Mouse (Mus musculus) stomach, embryonic 14.5 days (tissue): ENCODE data around the gene Ipmk. TPM values are rescaled to one million over a fixed set of nuclear protein-coding genes. Genes with fewer than 3 reads are reported as not detected.

ENCODE experiments used
- ATAC-seq: fragments of 200-750 bp; cut with Nextera tagmentation; 2 replicates; pipeline ENCODE4 v1.8.0; 2017; ENCODE audit warnings: low read depth, moderate TSS enrichment; ENCODE audit not compliant: insufficient number of reproducible peaks, insufficient read depth, low FRiP score
- H3K27ac ChIP-seq: fragments of 300-500 bp; sonication (generic); 2 replicates; pipeline ENCODE4 v1.5.1; 2014; ENCODE audit warnings: mild to moderate bottlenecking, low read length, moderate library complexity, mixed read lengths
- H3K27me3 ChIP-seq: fragments of 300-500 bp; sonication (generic); 2 replicates; pipeline ENCODE4 v1.6.1; 2014; ENCODE audit warnings: low read length, control low read depth, mixed read lengths; ENCODE audit not compliant: control insufficient read depth, insufficient read depth
- H3K36me3 ChIP-seq: fragments of 300-500 bp; sonication (generic); 2 replicates; pipeline ENCODE4 v1.6.1; 2014; ENCODE audit warnings: mild to moderate bottlenecking, control low read depth, low read length, moderate library complexity, mixed read lengths; ENCODE audit not compliant: control insufficient read depth, insufficient read depth
- H3K4me1 ChIP-seq: fragments of 300-500 bp; sonication (generic); 2 replicates; pipeline ENCODE4 v1.6.1; 2014; ENCODE audit warnings: low read length, control low read depth, mixed read lengths; ENCODE audit not compliant: control insufficient read depth, insufficient read depth
- H3K4me2 ChIP-seq: fragments of 300-500 bp; sonication (generic); replicated peaks from 2 replicates; pipeline ENCODE4 v1.6.1; 2014; ENCODE audit warnings: low read depth, low read length, control low read depth
- H3K4me3 ChIP-seq: fragments of 300-500 bp; sonication (generic); 2 replicates; pipeline ENCODE4 v1.5.1; 2014; ENCODE audit warnings: low read depth, low read length, control low read depth
- H3K9ac ChIP-seq: fragments of 300-500 bp; sonication (generic); replicated peaks from 2 replicates; pipeline ENCODE4 v1.6.1; 2014; ENCODE audit warnings: low read depth, mild to moderate bottlenecking, control low read depth, low read length, moderate library complexity, mixed read lengths
- H3K9me3 ChIP-seq: fragments of 300-500 bp; sonication (generic); 2 replicates; pipeline ENCODE4 v1.6.1; 2016; ENCODE audit warnings: low read depth, low read length, control low read depth; ENCODE audit not compliant: control insufficient read depth
- WGBS: fragments of 180-500 bp; shearing (Covaris S2); extraction: QIAGEN DNeasy Blood & Tissue Kit; methylation state at CpG from one replicate; pipeline ENCODE4 v1.1.7; 2014; 5-methylcytosine and 5-hydroxymethylcytosine counted together
- polyA plus RNA-seq: library from polyadenylated mRNA; unstranded; fragments of >200 nt; fragmentation: Nextera tagmentation; extraction: Ambion mirVana; gene quantifications from 2 replicates; pipeline ENCODE4 v1.2.1, GENCODE M21; 2014

Ipmk gene
- polyA plus RNA-seq, 1 experiment from 2014 or later: 11.2 TPM

DNA sequence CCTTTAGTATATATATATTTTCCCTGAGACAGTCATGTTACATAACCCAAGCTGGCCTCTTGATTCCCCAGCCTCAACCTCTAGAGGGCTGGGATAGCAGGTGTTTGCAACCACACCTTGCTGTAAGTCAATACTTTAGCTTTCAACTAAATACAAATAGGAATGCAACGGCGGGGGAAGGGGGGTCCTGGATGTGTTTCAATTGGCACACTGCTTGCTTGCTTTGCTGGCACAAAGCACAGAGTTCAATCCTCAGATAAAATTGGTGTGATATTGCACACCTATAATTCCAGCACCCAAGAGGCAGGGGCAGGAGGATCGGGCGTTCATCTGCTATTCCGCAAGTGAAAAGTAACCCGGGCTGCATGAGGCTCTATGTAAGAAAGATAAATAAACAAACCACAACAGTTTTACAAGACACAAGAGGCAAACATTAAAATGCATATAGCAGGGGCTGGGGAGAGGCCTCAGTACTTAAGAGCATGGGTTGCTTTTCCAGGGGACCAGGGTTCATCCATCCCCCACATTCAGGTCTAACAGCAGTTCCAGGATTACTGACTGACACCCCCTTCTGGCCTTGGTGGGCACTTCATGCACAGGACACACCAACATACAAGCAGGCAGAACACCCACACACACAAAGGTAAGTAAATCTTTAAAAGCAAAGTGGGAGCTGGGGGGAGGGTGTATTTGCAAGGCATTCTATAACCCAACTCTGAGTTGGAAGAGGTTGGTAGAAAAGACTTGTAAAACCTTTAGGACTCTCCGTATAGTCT, 5.3 kb upstream of the Ipmk start:
- Histone ChIP-seq H3K27ac (no peak overlapping the region), H3K4me1 (peaks cover 3% of the 10 kb centered on the region; the same call in 1 of the 2 replicates), H3K9ac (no peak overlapping the region), H3K27me3 (no peaks in the 10 kb centered on the region), H3K4me2 (no peak overlapping the region), H3K36me3 (no peaks in the 10 kb centered on the region), H3K4me3 (no peak overlapping the region), H3K9me3 (no peaks in the 10 kb centered on the region)
- ATAC-seq: no peak
- 75% methylated on average over 7 of the region's 7 CpGs for whole genome bisulfite sequencing

DNA sequence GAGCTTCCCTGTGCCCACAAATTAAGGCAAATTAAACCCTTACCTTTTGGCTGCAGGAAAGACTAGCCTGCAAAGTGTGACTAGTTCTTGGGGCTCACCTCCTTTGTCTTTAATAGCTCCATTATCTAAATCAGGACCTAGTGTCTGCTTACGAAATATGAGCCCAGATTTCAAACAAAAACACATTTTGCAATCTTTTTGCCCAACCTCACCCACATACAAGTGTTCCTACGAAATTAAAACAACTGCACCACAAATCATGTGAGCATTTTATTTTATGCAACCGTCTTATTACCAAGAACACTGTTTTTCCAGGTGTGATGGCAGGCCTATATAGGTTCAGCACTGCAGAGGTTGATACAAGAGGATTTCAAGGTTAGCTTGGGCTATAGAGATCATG, 4.4 kb upstream of the Ipmk start:
- Histone ChIP-seq H3K4me1 (peaks cover 3% of the 10 kb centered on the region; the same call in 1 of the 2 replicates), H3K36me3 (no peaks in the 10 kb centered on the region), H3K9ac (no peak overlapping the region), H3K27ac (no peak overlapping the region), H3K9me3 (no peaks in the 10 kb centered on the region), H3K4me2 (no peak overlapping the region), H3K4me3 (no peak overlapping the region), H3K27me3 (no peaks in the 10 kb centered on the region)
- no peak for ATAC-seq
- 81% methylated on average over 3 of the region's 3 CpGs for WGBS

- no peak for ATAC-seq
- peak overlapping the region; percentile 81 for H3K4me2 ChIP-seq
- H3K4me1 ChIP-seq: peaks cover 4% of the 10 kb centered on the region; the same call in 1 of the 2 replicates
- H3K27ac ChIP-seq: no peak overlapping the region
- H3K9me3 ChIP-seq: no peaks in the 10 kb centered on the region
- peak overlapping the region; percentile 60 for H3K9ac ChIP-seq
- 27% methylated on average over 14 of the region's 14 CpGs for WGBS
- no peaks in the 10 kb centered on the region for H3K36me3 ChIP-seq
- H3K4me3 ChIP-seq: peak overlapping the region; percentile 65
- H3K27me3 ChIP-seq: no peaks in the 10 kb centered on the region
Observed at GRCm38 (mm10) chr10:71343567-71344265, 3.8 kb upstream of the Ipmk start.

GRCm38 (mm10) chr10:71344579-71345143, 2.9 kb upstream of the Ipmk start, which contains the start of gene Cisd1:
Cisd1 (minus strand) TSS chr10:71344954.
- Histone ChIP-seq H3K9ac (peak within 1 kb of the TSS; percentile 60), H3K36me3 (no peaks in the 10 kb centered on the region), H3K27ac (peak within 1 kb of the TSS; percentile 36; the same call in 1 of the 2 replicates), H3K4me2 (peak within 1 kb of the TSS; percentile 81), H3K27me3 (no peaks in the 10 kb centered on the region), H3K4me3 (peak within 1 kb of the TSS; percentile 65), H3K4me1 (peaks cover 10% of the 10 kb centered on the region; the same call in 1 of the 2 replicates), H3K9me3 (no peaks in the 10 kb centered on the region)
- ATAC-seq: peak; percentile 76
- under 1% methylated on average over 60 of the region's 60 CpGs for WGBS

DNA sequence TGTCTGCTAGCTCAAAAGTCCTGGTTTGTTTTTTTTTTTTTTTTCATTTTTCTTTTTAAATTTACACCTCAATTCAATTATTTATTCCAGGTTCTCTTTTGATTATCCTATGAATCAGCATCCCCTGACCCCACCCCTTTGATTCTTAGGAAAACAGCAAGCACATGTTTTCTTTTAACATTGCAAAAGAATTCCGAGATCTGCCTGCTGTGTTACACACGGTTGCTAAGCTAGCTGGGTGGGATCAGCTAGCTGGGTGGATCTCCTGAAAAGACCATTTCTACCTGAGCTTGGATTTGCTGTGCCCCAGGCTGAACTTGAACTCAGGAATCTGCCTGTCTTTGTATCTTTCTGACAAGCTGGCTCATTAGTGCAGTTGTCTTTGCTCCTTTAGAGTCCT, 1.5 kb upstream of the Ipmk start:
- H3K9me3 ChIP-seq: no peaks in the 10 kb centered on the region
- no peaks in the 10 kb centered on the region for H3K36me3 ChIP-seq
- H3K4me2 ChIP-seq: no peak overlapping the region
- 52% methylated on average over 2 of the region's 2 CpGs for WGBS
- H3K4me1 ChIP-seq: peaks cover 10% of the 10 kb centered on the region; the same call in 1 of the 2 replicates
- H3K27ac ChIP-seq: no peak overlapping the region
- H3K27me3 ChIP-seq: no peaks in the 10 kb centered on the region
- H3K9ac ChIP-seq: no peak overlapping the region
- H3K4me3 ChIP-seq: no peak overlapping the region
- ATAC-seq: no peak

DNA sequence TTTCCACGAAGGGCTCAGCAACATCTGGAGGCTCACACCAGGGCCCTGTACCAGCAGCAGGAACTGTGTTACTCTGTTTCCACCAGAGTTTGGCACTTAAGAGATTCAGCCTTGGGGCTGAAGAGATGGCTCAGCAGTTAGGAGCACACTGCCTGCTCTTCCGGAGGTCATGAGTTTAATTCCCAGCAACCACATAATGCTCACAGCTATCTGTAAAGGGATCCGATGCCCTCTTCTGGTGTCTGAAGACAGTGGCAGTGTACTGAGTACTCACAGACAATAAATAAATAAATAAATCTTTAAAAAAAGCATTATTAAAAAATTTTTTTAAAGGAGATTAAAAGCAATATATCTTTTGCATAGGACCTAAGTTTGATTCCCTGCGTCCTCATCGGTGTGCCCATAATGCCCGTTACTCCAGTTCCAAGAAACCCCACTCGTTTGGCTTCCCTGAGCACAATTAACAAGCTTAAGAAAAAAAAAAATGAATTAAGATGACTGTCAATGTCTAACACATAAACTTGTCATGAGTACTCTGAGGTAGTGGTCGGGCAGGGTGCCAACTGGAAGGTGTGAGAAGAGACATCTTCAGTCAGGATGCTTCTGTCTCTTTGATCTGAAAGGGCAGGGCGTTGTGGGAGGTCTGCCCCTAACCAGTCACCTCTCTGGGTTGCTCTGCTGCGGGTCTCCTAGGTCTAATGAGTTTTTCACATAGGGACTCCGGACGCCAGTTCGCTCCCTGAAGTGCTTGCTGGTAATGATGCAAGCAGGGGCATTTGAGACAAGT, 648 bp upstream of the Ipmk start:
- WGBS: 11% methylated on average over 13 of the region's 13 CpGs

DNA sequence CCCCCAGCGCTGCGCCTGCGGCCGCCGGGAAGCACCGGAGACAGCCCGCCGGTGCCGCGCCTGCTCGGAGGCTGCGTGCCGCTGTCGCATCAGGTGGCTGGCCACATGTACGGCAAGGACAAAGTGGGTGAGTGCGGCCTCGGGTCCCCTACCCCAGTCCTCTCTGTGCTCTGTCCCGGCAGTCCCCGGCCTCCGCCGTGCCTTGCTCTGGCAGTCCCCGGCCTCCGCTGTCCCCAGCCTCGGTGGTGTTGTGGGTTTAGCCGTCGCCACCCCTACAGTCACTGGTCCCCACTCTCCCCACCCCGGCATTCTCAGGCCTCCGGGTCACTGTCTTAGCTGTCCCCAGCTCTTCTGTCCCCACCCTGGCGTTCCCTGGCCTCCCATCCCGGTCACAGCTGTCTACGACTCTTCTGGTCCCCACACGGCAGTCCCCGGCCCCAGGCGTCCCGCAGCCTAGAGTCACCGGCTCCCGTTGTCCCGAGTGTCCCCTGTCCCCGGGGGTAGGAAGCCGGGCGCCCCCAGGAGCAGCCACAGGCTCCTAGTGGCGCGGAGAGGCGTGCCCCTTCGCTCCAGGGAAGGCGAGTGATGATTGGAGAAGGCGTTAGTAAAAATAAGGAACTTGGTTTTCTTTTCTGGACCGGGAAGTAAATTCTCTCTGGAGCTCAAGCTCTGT, 537 bp downstream of the Ipmk start:
- ATAC-seq: peak; percentile 47
- Histone ChIP-seq H3K4me3 (peak overlapping the region; percentile 82), H3K9me3 (no peaks in the 10 kb centered on the region), H3K36me3 (no peaks in the 10 kb centered on the region), H3K27me3 (no peaks in the 10 kb centered on the region), H3K4me2 (peak overlapping the region; percentile 81), H3K4me1 (peaks cover 10% of the 10 kb centered on the region; the same call in 1 of the 2 replicates), H3K27ac (peak overlapping the region; percentile 78), H3K9ac (peak overlapping the region; percentile 78)
- WGBS: 1% methylated on average over 43 of the region's 48 CpGs

More for the DNA sequence above, 648 bp upstream of the Ipmk start:
- no peak; the same call in 1 of the 2 replicates for ATAC-seq
- Histone ChIP-seq H3K4me2 (peak overlapping the region; percentile 81), H3K9ac (peak overlapping the region; percentile 78; the same call in 1 of the 2 replicates), H3K27me3 (no peaks in the 10 kb centered on the region), H3K9me3 (no peaks in the 10 kb centered on the region), H3K4me1 (peaks cover 10% of the 10 kb centered on the region; the same call in 1 of the 2 replicates), H3K4me3 (peak overlapping the region; percentile 82), H3K36me3 (no peaks in the 10 kb centered on the region), H3K27ac (peak overlapping the region; percentile 61; the same call in 1 of the 2 replicates)
